Mouse (Mus musculus): Measurements from ENCODE around the gene H2-T22. TPM values are rescaled to one million over a fixed set of nuclear protein-coding genes. Genes with fewer than 3 reads are reported as not detected.

The H2-T22 gene
- 10 to 100 TPM; 26.7 to 31.3 TPM for total RNA-seq (2023)

DNA sequence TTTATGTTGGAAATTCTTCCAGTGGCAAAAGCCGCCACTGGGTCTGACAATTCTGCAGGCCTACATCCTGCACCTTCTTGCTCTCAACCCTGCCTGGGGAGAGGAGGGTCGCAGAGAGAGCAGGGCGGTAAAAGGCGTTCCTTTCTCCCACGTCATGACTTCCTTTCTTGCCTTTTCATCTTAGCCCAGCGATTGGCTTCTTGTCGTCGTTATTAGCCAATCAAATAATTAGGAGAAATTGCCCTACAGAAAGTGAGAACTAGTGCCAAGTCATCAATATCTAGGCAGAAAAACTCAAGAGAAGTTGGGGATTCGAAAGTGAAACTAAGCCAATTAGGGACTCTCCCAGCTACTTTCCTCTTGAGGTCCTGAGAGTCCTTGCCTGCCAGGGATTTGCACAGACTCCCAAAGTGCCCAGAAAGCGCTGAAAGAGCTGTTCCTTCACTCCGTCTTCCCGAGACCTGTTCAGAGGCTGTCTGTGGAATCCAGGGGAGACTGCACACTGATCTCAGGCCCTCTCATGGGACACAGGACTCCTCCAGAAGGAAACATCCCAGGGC lies at the start of gene H2-T22, which contains the start of gene Gm6034:
H2-T22 (minus strand) TSS at position 138 of the 560 bp plus-strand sequence.
Gm6034 (plus strand) TSS at position 352 of the 560 bp plus-strand sequence.

DNA sequence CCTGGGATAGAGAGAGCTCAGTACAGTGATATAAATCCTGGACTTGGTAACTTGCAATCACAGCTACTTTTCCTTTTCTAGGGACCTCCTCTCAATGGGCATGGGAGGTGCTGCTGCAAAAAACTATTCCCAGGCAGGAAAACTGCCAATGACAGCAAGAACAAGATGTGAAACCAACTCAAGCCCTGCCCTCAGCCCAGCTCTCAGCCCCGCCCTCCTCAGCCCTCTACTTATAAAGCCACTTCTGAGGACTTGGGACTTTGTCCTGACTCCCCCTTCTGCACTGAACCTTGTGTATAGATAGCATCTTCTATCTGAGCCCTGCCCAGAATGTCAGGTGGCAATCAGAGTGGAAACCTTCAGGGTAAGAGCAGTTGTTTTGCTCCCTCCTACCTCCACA lies 15.8 kb upstream of the H2-T22 start, which contains the start of gene Gm11127:
Gm11127 (minus strand) TSS at position 10 of the 400 bp plus-strand sequence.

DNA sequence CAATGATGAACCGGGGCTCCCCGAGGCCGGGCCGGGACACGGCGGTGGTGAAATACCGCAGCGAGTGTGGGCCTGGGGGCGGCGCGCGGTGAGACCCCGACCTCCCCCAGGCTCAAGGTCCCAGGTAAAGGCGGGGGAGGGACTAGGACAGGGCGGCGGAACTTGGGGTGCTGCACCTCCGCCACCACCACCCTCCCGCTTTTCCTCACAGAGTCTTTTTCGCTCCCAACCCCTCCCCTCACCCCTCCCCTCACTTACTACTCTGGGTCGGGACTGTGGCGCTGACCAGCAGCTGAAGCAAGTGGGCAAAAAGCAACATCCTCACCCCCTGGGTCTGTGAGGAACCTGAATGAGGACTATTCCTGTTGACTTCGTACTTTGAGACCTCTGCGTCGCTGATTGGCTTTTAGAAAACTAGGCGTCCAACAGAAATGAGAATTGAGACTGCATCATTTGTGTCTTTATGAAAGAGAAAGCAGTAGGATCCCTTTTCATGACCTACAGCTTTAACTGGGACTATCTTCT lies 10.1 kb downstream of the H2-T22 start, which contains the start of gene H2-T23:
H2-T23 (minus strand) TSS at position 505 of the 525 bp plus-strand sequence.

GRCm38 (mm10) chr17:36020191-36021073 lies 22.1 kb downstream of the H2-T22 start, which contains the start of gene H2-T24:
H2-T24 (minus strand) TSS chr17:36020560.

Other genes with a start within 250 kb of the H2-T22 start
- 100 to 1,000 TPM; 101 to 116 TPM for gene Ier3, start 221.1 kb downstream of the H2-T22 start, total RNA-seq (2023)
- gene Flot1, start 219.5 kb downstream of the H2-T22 start, total RNA-seq (2023) = 100 to 1,000 TPM; 163 to 179 TPM
- gene Tubb5, start 204.4 kb downstream of the H2-T22 start, total RNA-seq (2023) = 100 to 1,000 TPM; 489 to 531 TPM
- 10 to 100 TPM; 37.2 to 40.1 TPM for gene Mdc1, start 201.2 kb downstream of the H2-T22 start, total RNA-seq (2023)
- 10 to 100 TPM; 41.2 to 45.3 TPM for gene Nrm, start 181.4 kb downstream of the H2-T22 start, total RNA-seq (2023)
- gene Ppp1r18, start 177.2 kb downstream of the H2-T22 start, total RNA-seq (2023) = 100 to 1,000 TPM; 261 to 289 TPM
- gene Dhx16, start 162.9 kb downstream of the H2-T22 start, total RNA-seq (2023) = 10 to 100 TPM; 66.1 to 74.8 TPM
- 10 to 100 TPM; 12.3 to 12.7 TPM for gene 2310061I04Rik, start 145.3 kb downstream of the H2-T22 start, total RNA-seq (2023)
- 10 to 100 TPM; 13.7 to 14.9 TPM for gene Atat1, start 132.7 kb downstream of the H2-T22 start, total RNA-seq (2023)
- gene Mrps18b, start 126.4 kb downstream of the H2-T22 start, total RNA-seq (2023) = 10 to 100 TPM; 16.8 to 20.6 TPM
- gene Ppp1r10, start 126.3 kb downstream of the H2-T22 start, total RNA-seq (2023) = 100 to 1,000 TPM; 215 to 217 TPM
- 10 to 100 TPM; 62.8 to 64.8 TPM for gene Abcf1, start 73.0 kb downstream of the H2-T22 start, total RNA-seq (2023)
- 10 to 100 TPM; 38.0 to 39.9 TPM for gene Gnl1, start 62.9 kb downstream of the H2-T22 start, total RNA-seq (2023)
- 10 to 100 TPM; 20.8 to 21.4 TPM for gene Prr3, start 62.5 kb downstream of the H2-T22 start, total RNA-seq (2023)
- gene H2-T24, start 22.2 kb downstream of the H2-T22 start, total RNA-seq (2023) = 10 to 100 TPM; 34.1 to 43.9 TPM
- gene H2-T23, start 9.9 kb downstream of the H2-T22 start, total RNA-seq (2023) = 100 to 1,000 TPM; 152 to 158 TPM
- under 1 TPM in 1 of 2 experiments, not detected in 1; 0.35 TPM for gene Gm6034, start 214 bp upstream of the H2-T22 start, total RNA-seq (2023)
- gene Gm11127, start 15.6 kb upstream of the H2-T22 start, total RNA-seq (2023) = 10 to 100 TPM; 28.3 to 31.6 TPM
- under 1 TPM in 1 of 2 experiments, not detected in 1; 0.31 TPM for gene Gm19684, start 78.9 kb upstream of the H2-T22 start, total RNA-seq (2023)
- gene Gm7030, start 86.7 kb upstream of the H2-T22 start, total RNA-seq (2023) = 1 to 10 TPM; 1.4 to 1.5 TPM
- not detected for gene Gm8909, start 125.8 kb upstream of the H2-T22 start, total RNA-seq (2023)
- gene H2-T3, start 147.5 kb upstream of the H2-T22 start, total RNA-seq (2023) = not detected
- 10 to 100 TPM; 41.6 to 47.7 TPM for gene Rpp21, start 215.3 kb upstream of the H2-T22 start, total RNA-seq (2023)
- gene Trim39, start 229.5 kb upstream of the H2-T22 start, total RNA-seq (2023) = 10 to 100 TPM; 32.0 to 34.1 TPM
- not detected for gene H2-M10.2, start 243.7 kb upstream of the H2-T22 start, total RNA-seq (2023)